In the genomic region with DNA sequence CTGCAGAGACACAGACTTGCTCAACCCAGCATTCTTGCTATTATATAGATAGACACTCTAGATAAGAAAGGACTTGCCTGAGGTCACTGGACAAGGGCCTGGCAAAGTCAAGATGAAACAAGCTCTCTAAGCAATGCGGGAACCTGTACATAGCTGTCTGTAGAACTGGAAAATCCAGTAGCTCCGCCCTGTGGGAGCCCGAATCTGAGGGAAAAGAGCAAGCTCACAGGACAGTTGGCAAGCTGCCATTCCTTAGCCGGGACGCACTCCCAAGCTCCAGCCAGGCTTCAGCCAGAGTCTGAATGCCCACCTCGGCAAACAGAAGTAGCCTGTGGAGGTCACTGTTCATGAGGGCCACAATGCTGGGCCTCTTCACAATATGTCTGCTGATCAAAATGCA, we compare ENCODE assay signal across 10 mouse cellular contexts. TPM values are rescaled to one million over a fixed set of nuclear protein-coding genes. Genes with fewer than 3 reads are reported as not detected.
A peak's percentile ranks its signal among the peaks of the same experiment; 100 is the strongest.
DNase-seq lines count a peak whose midpoint lies in the region; ATAC-seq lines count a peak whose summit lies in the region.
"Had no signal": no experiment of that assay in that cellular context is flagged by ENCODE, and none has a peak within 500 bp of the region (broad histone marks: within the 10 kb centered on the region; RNA-seq: fewer than 3 reads in every experiment).

No protein-coding gene starts in this region.

- no peak for ATAC-seq in heart, embryonic 12.5 days (ENCODE audit: insufficient number of reproducible peaks, low FRiP score)
- ATAC-seq in intestine, embryonic 15.5 days: peak; percentile 52
- ATAC-seq in erythroid progenitor cell, adult 5-6 weeks (replicated peaks; ENCODE audit: low FRiP score, poor library complexity, severe bottlenecking): no peak

- H3K27me3 ChIP-seq in heart, embryonic 12.5 days (replicated peaks): peaks cover 2% of the 10 kb centered on the region; the same call in 1 of the 2 replicates
- no peaks in the 10 kb centered on the region for H3K27me3 ChIP-seq in intestine, embryonic 15.5 days (replicated peaks)
- H3K27me3 ChIP-seq: embryonic facial prominence, embryonic 15.5 days; liver, embryonic 13.5 days had no signal

- 27% methylated on average over 6 of the region's 6 CpGs for WGBS in heart, embryonic 12.5 days
- WGBS in intestine, embryonic 15.5 days: 20% methylated on average over 6 of the region's 6 CpGs

- no peaks in the 10 kb centered on the region for H3K36me3 ChIP-seq in heart, embryonic 12.5 days
- no peaks in the 10 kb centered on the region for H3K36me3 ChIP-seq in intestine, embryonic 15.5 days
- H3K36me3 ChIP-seq: embryonic facial prominence, embryonic 15.5 days; liver, embryonic 13.5 days had no signal

- H3K27ac ChIP-seq in heart, embryonic 12.5 days (ENCODE audit: poor library complexity, severe bottlenecking): no peak overlapping the region
- H3K27ac ChIP-seq in intestine, embryonic 15.5 days: no peak overlapping the region
- H3K27ac ChIP-seq: liver, embryonic 13.5 days had no signal

- peak; percentile 53 to 58 for DNase-seq in heart, postnatal 10 days
- DNase-seq in ZHBTc4 (ENCODE audit: low read depth, low spot score): peak; percentile 61
- DNase-seq in lung, postnatal 36 days: peak; percentile 75
- no peak for DNase-seq in frontal cortex, postnatal 10 days (ENCODE audit: low spot score in 2 of 2)
- no peak for DNase-seq in thymus, postnatal 10 days (ENCODE audit: low spot score in 2 of 2)
- DNase-seq: liver, embryonic 13.5 days had no signal

- H3K4me1 ChIP-seq in heart, embryonic 12.5 days (replicated peaks): peaks cover 6% of the 10 kb centered on the region; the same call in 1 of the 2 replicates
- peaks cover 17% of the 10 kb centered on the region for H3K4me1 ChIP-seq in intestine, embryonic 15.5 days (replicated peaks)
- H3K4me1 ChIP-seq: liver, embryonic 13.5 days had no signal

- H3K9me3 ChIP-seq in heart, embryonic 12.5 days (replicated peaks): no peaks in the 10 kb centered on the region
- H3K9me3 ChIP-seq in intestine, embryonic 15.5 days: no peaks in the 10 kb centered on the region
- H3K9me3 ChIP-seq: embryonic facial prominence, embryonic 15.5 days; liver, embryonic 13.5 days had no signal

- intact Hi-C loops in heart, postnatal 10 days (cut with DNase I): no loop called here

- H3K4me3 ChIP-seq in heart, embryonic 12.5 days: no peak overlapping the region
- H3K4me3 ChIP-seq in intestine, embryonic 15.5 days (replicated peaks): no peak overlapping the region
- H3K4me3 ChIP-seq: embryonic facial prominence, embryonic 15.5 days; liver, embryonic 13.5 days had no signal

- H3K9ac ChIP-seq in heart, embryonic 12.5 days: no peak overlapping the region
- no peak overlapping the region for H3K9ac ChIP-seq in intestine, embryonic 15.5 days
- H3K9ac ChIP-seq: embryonic facial prominence, embryonic 15.5 days; liver, embryonic 13.5 days had no signal

- no peak overlapping the region for H3K4me2 ChIP-seq in heart, embryonic 12.5 days
- H3K4me2 ChIP-seq in intestine, embryonic 15.5 days (replicated peaks): no peak overlapping the region; the same call in 1 of the 2 replicates
- H3K4me2 ChIP-seq: embryonic facial prominence, embryonic 15.5 days; liver, embryonic 13.5 days had no signal

RNA-seq across cellular contexts. Expression of gene Paqr5, which starts 28.8 kb away (rescaled TPM):
- not detected for total RNA-seq in heart, postnatal 10 days (2021)
- polyA plus RNA-seq in heart, embryonic 12.5 days (2016; fragmentation: Nextera tagmentation; extraction: Ambion mirVana): 0.40 and 0.53 TPM in 2 replicates
- polyA plus RNA-seq in intestine, embryonic 15.5 days (2015; fragmentation: Nextera tagmentation; extraction: Ambion mirVana): 7.6 and 9.6 TPM in 2 replicates
- not detected in 2 replicates for total RNA-seq in erythroid progenitor cell, adult 5-6 weeks (2015; ENCODE audit: low replicate concordance)
- not detected in 2 replicates for total RNA-seq in erythroid progenitor cell, adult 5-6 weeks (2017; ENCODE audit: low replicate concordance)

RNA-seq across cellular contexts. Expression of gene Kif23, which starts 51.3 kb away (rescaled TPM):
- total RNA-seq in heart, postnatal 10 days (2021): 10 to 100 TPM; 22.9 to 28.4 TPM
- 83.9 and 97.4 TPM in 2 replicates for polyA plus RNA-seq in heart, embryonic 12.5 days (2016; fragmentation: Nextera tagmentation; extraction: Ambion mirVana)
- polyA plus RNA-seq in intestine, embryonic 15.5 days (2015; fragmentation: Nextera tagmentation; extraction: Ambion mirVana): 83.2 and 92.6 TPM in 2 replicates
- 601 and 611 TPM in 2 replicates for total RNA-seq in erythroid progenitor cell, adult 5-6 weeks (2015; ENCODE audit: low replicate concordance)
- total RNA-seq in erythroid progenitor cell, adult 5-6 weeks (2017; ENCODE audit: low replicate concordance): 1,112 and 1,280 TPM in 2 replicates

Comparison
In these comparisons a context has a peak if more than half of its experiments do, and no peak if none do; other contexts are left out.
1. DNase-seq: peak in heart, postnatal 10 days (2 of 2), ZHBTc4 (single experiment) and lung, postnatal 36 days (single experiment); none in frontal cortex, postnatal 10 days (0 of 2) and thymus, postnatal 10 days (0 of 2).
2. RNA of gene Kif23, which starts 51.3 kb away (total RNA-seq): 601 to 1,280 TPM in erythroid progenitor cell, adult 5-6 weeks; 22.9 to 28.4 TPM in heart, postnatal 10 days; every median in the first group is over 10 times any median in the second.